Mouse (Mus musculus) frontal cortex, postnatal 36 days (tissue): ENCODE results near the gene Slc25a15.

Source experiments
- DNase-seq, 2 experiments: peaks; one replicate each; pipeline ENCODE4 v3.0.0; 2022; ENCODE audit warnings: low spot score in 2 of 2

Gene Slc25a15

DNA sequence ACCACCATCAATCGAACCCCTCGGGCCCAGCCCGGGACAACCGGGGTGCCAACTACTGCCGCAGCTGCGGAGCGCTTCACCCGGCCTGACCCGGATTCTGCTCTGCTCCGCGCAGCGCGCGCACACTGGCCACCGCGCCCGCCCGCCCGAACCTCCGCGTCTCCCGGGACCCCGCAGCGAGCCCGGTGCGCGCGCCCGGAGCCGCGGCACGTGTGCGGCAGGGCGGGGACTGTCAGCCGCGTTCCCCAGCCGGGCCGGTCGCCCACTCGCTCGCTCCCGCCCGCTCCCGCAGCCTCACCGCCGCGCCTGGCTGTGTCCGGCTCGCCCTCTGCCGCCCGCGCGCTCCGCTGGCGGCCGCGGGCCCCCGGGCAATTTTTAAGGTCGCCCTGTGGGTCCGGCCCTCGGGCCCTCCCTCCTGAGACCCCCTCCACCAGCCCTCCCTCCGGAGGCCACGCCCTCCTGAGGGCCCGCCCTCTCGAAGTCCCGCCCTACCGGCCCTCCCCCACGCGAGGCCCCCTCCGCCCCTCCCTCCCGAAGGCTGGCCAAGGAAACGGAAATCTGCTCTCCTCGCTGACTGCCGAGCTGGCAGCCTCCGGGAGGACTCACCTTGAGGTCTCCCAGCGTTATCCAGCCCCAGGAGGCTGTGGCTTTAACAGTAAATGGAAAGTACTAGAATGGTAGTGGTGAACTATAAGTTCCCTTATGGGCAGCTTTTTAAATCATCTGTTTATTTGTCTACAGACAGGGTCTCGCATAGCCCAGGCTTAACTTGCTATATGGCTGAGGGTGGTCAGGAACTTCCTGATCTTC is at the start of gene Slc25a15:
TSS of gene Slc25a15 (minus strand) at position 456 of the 810 bp plus-strand sequence.
- DNase-seq, result peak; percentile 83 to 84

DNA sequence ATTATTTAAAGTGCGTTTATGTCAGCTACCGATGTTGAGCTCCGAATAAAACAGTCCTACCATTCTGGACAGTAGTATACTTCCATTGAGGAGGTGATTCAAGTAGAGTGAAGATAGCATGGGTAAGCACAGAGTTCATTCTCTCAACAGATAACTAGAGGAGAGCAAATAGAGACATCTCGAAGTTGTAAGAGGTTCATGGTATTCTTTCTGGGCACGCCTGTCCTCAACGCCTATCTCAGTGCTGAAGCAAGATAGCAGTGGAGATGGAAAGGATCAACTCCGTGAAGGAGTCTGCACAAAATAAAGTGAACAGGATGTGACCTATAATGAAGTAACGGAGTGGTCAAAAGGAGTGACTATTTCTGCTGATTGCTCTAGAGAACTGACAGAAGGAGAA is 13.6 kb upstream of the Slc25a15 start:
- no peak for DNase-seq

DNA sequence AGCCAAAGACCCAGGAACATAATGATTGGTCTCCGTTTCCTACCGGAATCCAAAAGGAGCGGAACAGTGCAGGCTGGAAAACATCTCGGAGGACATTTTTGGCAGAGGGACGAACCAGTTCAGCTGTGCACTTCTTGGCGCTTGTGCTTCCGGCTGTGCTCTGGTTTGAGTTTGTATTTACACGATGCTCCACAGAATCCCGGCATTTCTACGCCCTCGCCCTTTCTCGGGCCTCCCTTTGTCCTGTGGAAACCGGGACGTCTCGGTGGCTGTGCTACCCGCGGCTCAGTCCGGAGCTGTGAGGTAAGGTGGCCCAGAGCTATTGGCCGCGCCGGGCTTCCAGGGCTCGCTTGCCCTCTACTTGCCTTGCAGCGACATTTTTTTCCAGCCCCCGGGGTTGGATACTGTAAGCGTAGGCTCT is 12.9 kb upstream of the Slc25a15 start, which contains the start of gene Mrps31:
TSS of gene Mrps31 (plus strand) at position 80 of the 421 bp plus-strand sequence.
- peak; percentile 88 to 92 for DNase-seq

DNA sequence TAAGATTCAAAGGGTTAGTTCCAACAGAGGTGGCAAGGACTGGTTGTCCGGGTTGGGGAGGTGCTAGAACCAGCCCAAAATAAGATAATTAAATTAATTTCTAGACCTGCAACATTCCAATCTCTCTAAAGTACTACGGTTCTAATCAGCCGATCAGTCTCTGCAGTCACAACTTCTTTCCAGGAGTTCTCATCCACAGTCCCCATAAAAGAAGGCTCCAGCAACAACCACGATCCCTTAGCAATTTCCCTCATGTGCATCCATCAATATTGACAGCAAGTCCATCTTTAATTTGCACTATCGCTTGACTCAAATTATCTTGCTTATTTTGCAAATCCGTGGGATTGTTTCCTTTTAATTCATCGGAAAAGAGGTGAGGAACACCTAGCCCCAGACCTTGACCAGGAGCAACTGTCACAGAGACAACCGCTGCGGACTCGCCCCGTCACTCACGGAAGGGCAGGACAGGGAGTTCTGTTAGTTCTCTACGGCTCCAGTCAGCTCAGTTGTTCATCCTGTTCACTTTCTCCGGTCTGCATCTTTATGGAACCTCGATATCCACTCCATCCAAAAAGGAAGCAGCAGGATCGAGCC is 12.4 kb upstream of the Slc25a15 start:
- DNase-seq, result no peak

DNA sequence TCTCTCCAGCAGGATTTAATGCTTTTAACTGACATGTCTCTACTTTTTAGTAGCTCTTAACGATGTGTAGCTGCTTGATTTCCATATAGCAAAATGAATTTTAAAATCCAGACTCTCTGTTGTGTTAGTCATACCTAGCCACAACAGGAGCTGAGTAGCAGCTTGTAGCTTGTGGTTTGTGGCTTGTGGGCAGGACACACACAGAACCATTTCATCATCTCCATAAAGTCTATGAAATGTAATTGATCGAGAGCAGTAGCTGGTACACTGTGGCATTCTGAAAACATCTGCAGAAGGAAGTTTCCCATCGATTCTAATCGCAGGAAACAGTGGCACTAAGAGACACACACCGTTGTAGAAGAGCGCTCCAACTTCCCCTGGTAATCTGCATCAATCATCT is 7.3 kb upstream of the Slc25a15 start:
- no peak for DNase-seq

DNA sequence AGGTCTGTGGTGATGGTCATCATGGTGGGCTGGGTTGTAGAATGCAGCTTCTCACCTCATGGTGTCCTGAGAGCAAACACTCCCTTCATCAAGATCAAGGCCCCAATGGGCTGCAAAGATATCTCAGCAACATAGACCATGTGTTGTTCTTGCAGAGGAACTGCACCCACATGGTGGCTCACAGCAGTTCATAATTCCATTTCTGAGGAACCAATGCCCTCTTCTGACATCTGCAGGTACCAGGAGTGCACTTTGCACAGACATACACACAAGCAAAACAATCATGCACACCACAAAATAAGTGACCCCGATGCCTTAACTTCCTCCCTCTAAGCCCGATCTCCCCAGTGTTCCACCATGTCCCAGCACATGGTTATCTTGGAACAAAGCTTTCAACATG is 4.8 kb upstream of the Slc25a15 start:
- DNase-seq, result no peak

DNA sequence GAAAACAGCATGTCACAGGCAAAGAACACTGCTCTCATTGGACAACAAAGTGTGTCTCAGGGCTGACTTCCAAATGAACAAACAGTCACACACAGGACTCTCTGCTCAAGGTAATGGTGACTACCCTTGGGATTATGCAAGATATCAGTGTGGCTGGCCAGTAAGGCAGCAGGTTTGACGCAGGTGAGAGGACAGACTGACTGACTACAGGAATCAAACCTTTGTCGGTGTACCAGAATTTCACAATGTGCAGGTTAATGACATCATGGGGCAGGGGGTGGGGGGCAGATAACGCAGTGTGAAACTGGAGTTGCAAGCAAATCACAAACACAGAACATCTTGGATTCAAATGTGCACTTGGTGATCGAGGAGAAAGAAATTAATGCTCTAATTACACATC is 2.2 kb upstream of the Slc25a15 start:
- no peak for DNase-seq

DNA sequence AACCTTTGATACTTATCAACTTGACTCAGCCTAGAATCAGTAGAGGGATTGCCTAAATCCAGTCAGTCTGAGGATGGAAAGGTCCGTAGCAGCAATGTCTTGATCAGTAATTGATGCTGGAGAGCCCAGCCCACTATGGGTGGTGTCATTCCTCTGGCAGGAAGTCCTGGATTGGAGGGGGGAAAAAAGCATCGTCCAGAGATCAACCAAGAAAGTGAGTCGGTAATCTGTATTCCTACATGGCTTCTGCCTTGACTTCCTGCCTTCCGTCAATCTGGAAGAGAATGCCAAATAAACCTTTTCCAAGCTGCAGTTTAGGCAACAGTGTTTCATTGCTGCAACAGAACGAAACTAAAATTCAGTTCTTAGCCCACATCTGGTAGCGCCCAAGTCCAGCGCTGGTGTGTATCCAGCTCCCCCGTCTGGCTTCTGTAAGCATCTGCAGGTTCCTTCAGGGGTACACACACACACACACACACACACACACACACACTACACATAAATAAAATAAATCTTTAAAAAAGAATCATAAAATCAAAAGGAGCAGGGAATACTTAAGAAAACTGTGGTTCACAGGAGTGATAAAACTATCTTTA is 986 bp upstream of the Slc25a15 start:
- no peak for DNase-seq

DNA sequence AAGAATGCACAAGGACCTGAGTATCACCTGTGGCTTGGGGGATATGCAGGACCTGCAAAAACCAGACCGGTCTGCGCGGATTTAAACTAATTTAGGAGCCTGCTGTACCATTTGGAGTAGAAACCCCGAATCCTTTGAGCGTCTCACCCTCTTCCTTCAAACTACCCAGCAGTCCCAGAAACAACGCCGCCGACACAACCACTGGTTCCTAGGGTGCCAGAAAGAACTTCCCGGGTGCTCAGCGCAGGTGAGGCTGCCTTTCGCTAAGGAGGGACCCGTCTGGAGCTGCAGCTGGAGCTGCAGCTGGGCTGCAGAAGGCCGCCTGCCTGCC is 621 bp downstream of the Slc25a15 start:
- DNase-seq, result no peak

DNA sequence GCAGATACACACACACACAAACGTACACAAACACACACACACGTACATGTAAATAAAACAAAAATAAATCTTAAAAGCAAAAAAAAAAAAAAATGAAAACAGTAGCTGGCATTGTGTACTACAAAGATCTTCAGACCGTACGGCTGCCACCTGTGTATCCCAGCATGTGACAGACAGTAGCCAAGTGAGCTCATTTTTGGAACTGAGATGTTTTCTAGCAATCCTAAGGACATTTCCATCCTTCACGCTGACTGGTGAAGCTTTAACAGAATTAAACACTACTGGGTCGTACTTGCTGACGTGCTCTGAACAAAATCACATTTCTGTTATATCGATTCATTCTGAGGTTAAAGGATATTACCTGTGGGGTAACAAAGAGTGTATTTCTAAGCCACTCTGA is 3.1 kb downstream of the Slc25a15 start:
- no peak for DNase-seq

DNA sequence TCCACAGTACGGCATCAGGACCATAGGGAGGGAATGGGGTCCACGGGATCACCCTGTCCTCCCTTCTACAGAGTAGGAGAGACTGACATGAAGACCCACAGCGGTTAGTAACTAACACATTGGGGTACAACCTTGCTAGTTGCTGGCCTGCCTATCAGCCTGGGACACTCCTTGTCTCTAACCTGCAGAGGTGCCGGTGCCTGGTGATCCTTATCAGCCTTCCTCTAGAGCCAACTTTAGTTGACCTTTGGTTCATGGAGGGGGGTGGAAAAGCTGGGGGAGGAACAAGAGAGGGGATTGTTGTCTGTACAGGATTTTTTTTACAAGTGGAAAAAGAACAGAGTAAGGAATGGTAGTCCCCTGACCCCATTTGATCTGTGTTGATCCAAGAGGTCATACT is 3.9 kb downstream of the Slc25a15 start:
- DNase-seq, result no peak

DNA sequence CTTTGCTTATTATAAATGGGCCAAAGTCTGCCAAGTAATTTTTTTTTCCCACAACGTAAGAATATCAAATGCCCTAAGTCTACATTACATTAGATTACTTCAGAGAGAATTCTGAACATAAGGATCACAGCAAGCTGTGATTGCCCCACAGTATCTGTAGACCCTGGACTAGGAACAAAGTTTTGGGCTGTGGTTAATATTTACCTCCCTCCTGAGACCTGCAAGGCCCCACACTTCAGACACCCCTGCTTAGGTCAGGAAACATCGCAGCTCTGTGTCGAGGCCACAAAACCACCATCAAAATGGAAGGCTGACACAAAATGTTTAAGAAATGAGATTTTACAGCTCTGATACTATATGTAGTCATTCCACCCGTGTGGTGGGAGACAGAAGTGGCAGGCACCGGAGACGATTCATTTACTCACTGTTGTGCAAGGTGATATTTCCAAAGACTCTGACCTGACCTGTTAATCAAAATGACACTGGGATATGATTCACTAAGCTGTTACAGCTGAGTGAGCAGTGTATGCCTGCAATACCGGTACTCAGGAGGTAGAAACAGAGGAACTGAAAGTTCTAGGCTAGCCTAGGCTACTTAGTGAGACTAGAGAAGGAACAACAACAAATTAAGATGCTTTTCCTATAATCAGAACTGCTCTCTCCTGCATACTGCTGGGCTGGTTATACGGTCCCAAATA is 7.5 kb downstream of the Slc25a15 start:
- no peak for DNase-seq

DNA sequence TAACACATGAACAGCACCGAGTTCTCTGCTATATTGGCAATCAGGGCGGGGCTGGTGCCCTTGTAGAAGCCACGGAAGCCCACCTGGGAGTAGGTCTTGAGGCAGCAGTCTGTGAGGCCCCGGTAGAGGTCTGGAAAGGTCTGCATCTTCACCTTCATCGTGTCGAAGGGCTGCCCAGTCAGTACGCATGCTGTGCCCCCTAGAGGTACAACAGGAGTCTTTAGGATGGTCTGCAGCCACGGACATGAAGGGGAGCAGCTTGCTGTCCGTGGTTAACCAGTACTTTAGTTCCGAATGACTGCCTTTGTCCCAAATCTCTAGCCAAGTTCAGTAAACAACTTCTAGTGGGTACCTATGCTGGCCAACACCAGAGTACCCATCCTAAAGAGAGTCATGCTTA is 8.5 kb downstream of the Slc25a15 start:
- DNase-seq, result no peak

DNA sequence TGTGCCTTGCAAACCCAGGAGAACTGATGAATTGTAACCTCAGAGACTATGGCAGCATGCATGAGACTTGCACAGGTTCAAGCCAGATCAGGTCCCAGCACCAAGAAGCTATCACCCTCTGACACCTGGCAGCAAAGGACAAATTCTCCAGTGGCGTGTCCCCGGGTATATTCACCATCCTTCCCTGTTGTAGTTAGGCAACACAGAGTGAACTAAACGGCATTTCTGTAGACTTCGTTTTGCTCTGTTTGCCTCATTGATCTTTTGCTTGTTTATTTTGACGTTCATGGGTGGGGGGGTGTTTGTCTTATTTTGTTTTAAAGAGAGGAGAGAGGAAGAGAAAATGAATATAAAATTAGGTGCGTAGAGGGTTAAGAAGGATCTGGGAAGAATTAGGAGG is 13.2 kb downstream of the Slc25a15 start:
- DNase-seq, result no peak

DNA sequence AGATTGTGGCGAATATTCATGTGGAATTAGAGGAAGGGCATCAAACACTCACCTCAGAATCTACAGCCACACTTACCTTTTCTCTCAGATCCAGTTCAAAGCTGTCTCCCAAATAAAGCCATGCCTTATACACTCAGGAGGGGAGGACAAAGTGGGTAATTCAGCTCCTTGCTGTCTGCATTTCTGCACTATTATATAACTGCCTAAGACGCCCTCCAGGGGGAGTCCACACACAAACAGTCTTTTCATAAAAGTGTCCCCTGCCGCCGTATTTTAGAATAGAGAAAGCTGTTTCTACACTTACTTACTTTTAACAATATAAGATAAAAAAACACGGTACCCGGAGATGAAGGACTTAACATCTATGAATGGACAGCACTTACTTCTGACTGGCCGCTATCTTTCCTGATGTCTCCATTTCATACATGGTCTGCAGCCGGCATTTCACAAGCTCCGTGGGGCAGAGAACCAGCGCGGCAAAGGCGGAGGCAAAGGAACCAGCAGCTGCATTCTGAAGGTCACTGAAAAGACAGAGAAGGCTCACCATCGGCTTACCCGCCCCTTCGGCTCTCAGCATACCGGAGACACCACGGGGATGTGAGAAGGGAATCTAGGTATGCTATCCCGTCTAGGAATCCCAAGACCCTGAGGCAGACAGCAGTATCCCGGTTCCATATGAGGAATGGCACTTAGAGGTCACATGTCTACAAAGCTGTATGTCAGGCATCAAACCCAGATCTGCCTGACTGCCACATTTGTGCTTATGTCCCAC is 15.4 kb downstream of the Slc25a15 start:
- no peak for DNase-seq

DNA sequence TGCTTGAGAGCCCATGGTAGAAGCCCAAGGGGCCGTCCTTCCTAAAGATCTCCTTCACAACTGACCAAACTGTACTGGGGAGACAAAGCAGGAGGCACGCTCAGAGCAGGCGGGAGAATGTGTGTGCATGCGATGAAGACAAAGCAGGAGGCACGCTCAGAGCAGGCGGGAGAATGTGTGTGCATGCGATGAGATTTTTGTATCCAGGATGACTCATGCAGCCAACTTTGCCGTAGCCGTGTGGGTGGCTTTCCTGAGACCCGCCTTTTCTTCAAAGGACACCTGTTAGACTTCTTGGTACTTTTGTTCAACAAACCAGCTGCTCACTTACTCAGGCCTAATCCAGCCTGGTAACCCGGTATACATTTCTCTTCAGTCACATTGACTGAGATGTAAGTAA is 17.5 kb downstream of the Slc25a15 start:
- peak in 1 of 2 experiments; percentile 36 for DNase-seq

DNA sequence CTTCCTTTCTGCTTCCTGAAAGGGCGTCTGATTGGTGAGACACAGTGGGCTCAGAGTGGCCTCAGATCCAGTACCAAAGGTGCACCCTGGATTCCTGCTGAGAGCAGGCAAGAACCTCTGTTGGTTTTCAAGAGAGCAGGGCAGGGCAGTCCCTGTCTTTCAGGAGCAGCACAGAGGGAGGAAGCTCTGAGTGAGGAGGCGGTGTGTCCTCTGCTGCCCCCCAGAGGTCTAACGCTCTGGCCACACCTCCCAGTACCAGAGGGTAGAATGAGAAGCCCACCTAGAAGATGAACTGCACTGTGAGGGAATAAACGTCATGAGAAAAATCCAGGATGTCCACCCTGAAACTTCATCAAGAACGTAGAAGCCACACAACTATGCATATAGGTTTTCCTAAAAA is 21.5 kb downstream of the Slc25a15 start:
- DNase-seq, result no peak

DNA sequence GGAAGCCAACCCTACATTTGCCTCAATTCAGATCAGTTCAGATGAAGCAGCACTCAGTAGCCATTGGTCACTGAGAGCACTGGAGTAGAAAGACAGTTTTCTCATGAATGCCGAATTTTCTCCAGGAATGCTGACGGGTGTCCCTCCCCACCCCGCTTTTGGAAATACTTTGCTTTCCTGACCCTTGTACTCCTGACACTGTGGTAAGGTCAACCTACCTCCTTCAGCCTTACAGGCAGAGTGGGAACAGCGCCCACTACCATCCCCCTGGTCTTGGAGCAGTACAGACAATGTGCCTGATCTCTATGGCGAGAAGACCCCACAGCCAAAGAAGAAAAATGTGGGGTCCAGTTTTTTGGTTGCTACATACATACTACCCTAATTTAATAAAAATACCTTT is 22.1 kb downstream of the Slc25a15 start:
- DNase-seq, result no peak

DNA sequence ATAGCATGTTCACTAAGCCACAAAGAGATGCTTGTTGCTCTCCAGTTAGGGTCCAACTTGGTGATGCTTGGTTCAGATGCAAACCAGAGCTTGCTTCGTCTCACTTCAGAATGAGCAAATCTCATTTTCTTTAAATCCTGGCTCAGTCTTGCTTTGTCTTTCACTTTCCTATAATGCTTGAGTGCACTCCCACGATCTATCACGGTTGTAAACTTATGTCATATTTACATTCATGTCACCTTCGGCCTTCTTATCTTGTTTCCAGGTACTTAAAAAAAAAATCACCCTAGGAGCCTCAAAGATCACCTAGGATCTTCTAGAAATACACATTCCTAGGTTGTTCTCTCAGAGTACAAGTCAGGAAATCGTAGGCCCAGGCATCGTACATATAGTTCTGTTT is 38.5 kb downstream of the Slc25a15 start:
- no peak for DNase-seq

DNA sequence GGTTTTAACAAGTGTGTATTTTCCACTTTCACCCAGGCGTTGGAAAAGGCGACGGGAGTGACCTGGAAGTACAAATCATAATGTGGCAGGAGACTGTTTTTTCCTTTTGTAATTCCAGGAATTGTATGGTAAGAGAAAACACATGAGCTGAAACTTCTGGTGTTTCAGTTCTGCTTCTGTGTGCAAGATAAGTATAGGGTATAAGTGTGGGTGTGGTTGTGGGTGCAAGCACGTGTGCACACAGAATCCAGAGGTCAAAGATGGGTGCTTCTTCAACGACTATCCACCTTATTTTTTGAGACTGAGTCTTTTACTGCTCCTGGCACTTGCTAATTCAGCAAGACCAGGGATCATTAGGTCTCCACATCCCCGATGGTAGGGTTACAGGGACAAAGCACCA is 39.0 kb downstream of the Slc25a15 start:
- no peak for DNase-seq

DNA sequence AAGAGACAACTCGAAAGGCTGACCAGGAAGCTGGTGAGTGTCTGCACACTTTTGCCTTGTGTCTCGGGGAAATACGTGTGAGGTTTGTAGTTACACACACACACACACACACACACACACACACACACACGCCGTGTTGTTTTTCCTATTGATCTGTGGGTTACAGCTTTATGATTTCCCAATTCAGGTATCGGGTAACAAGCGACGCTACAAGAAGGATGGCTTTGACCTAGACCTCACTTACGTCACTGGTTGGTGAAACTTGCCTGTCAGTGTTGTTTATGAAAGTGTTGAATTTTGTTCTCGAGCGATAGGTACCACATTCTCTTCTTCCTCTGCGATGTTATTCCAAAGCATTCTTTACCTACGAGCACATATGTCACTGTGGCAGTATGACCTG is 63.0 kb downstream of the Slc25a15 start:
- no peak for DNase-seq
